21 mouse cellular contexts compared by ENCODE assay signal in the genomic region with DNA sequence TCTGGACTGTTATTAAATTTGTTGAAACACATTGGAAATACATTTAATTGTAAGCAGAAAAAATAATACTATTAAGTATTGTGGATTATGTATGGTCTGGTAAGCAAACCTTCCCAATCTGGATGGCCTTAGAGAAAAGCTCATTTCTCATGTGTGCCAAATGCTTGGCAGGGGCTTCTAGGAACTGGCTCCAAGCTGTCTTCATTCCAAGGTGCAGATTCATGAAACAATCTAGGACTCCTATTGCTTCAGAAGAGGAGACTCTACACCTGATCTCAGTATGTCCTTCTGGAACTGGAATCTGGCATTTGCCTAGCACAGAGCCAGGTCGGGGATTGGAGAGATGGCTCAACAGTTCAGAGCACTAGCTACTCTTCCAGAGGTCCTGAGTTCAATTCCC.
DNase-seq lines count a peak whose midpoint lies in the region; ATAC-seq and TF ChIP-seq lines count a peak whose summit lies in the region.
"Had no signal": no experiment of that assay in that cellular context is flagged by ENCODE, and none has a peak within 500 bp of the region (broad histone marks: within the 10 kb centered on the region; RNA-seq: fewer than 3 reads in every experiment).

No protein-coding gene starts in this region.

- H3K4me3 ChIP-seq in hindbrain, postnatal 0 days (ENCODE audit: low read length), result no peak overlapping the region
- H3K4me3 ChIP-seq in hindbrain, embryonic 12.5 days, result no peak overlapping the region
- H3K4me3 ChIP-seq: forebrain, embryonic 12.5 days; forebrain, embryonic 15.5 days; hindbrain, embryonic 13.5 days; intestine, embryonic 15.5 days had no signal

- H3K27ac ChIP-seq in hindbrain, postnatal 0 days, result no peak overlapping the region
- H3K27ac ChIP-seq in hindbrain, embryonic 12.5 days, result no peak overlapping the region
- H3K27ac ChIP-seq: forebrain, embryonic 12.5 days; forebrain, embryonic 15.5 days; hindbrain, embryonic 13.5 days; intestine, embryonic 15.5 days had no signal

- TF ChIP-seq CTCF in hindbrain, postnatal 0 days (IDR thresholded peaks at IDR 0.05; ENCODE audit: low read depth), result no peak
- no peak for TF ChIP-seq CTCF in brain, embryonic 14.5 days (IDR thresholded peaks at IDR 0.05; ENCODE audit: borderline replicate concordance, extremely low read depth, insufficient read depth, insufficient read length)

- no peaks in the 10 kb centered on the region for H3K4me1 ChIP-seq in hindbrain, postnatal 0 days (ENCODE audit: insufficient read depth, low read length)
- no peaks in the 10 kb centered on the region for H3K4me1 ChIP-seq in hindbrain, embryonic 12.5 days
- H3K4me1 ChIP-seq: forebrain, embryonic 12.5 days; forebrain, embryonic 15.5 days; hindbrain, embryonic 13.5 days; intestine, embryonic 15.5 days had no signal

- H3K4me2 ChIP-seq in hindbrain, postnatal 0 days (ENCODE audit: low read depth, low read length), result no peak overlapping the region
- no peak overlapping the region for H3K4me2 ChIP-seq in hindbrain, embryonic 12.5 days (replicated peaks)
- H3K4me2 ChIP-seq: forebrain, embryonic 12.5 days; forebrain, embryonic 15.5 days; heart, embryonic 11.5 days; hindbrain, embryonic 13.5 days; intestine, embryonic 15.5 days had no signal

- peak; percentile 9 to 25 for DNase-seq in cerebellum, postnatal 25 days
- DNase-seq in hindbrain, postnatal 0 days (ENCODE audit: low spot score), result peak; percentile 51
- DNase-seq in Muller cell, postnatal 12 days (ENCODE audit: inconsistent ontology term), result peak; percentile 9
- peak; percentile 14 for DNase-seq in brain, embryonic 14.5 days (ENCODE audit: low read depth)
- no peak for DNase-seq in layer of hippocampus, adult 18-20 months (ENCODE audit: low spot score in 2 of 2)
- DNase-seq: adrenal gland, adult 8-10 months; adrenal gland, postnatal 25 days; cerebellum, adult 11-12 months; cerebellum, adult 9-10 months; gastrocnemius, postnatal 14 days; kidney, adult 11 months; kidney, adult 8-10 months had no signal

- H3K27me3 ChIP-seq in hindbrain, postnatal 0 days (ENCODE audit: insufficient read depth, low read length), result no peaks in the 10 kb centered on the region
- no peaks in the 10 kb centered on the region for H3K27me3 ChIP-seq in hindbrain, embryonic 12.5 days
- H3K27me3 ChIP-seq: forebrain, embryonic 12.5 days; forebrain, embryonic 15.5 days; hindbrain, embryonic 13.5 days; intestine, embryonic 15.5 days had no signal

- H3K36me3 ChIP-seq in hindbrain, postnatal 0 days (ENCODE audit: insufficient read depth, low read length), result no peaks in the 10 kb centered on the region
- H3K36me3 ChIP-seq in hindbrain, embryonic 12.5 days, result no peaks in the 10 kb centered on the region
- H3K36me3 ChIP-seq: forebrain, embryonic 12.5 days; forebrain, embryonic 15.5 days; hindbrain, embryonic 13.5 days; intestine, embryonic 15.5 days had no signal

- TF ChIP-seq POLR2A in brain, embryonic 14.5 days (IDR thresholded peaks at IDR 0.05; ENCODE audit: borderline replicate concordance, extremely low read depth, insufficient read depth, insufficient read length, poor library complexity, severe bottlenecking), result no peak

- no peak overlapping the region for H3K9ac ChIP-seq in hindbrain, postnatal 0 days (replicated peaks; ENCODE audit: low read length)
- no peak overlapping the region for H3K9ac ChIP-seq in hindbrain, embryonic 12.5 days
- H3K9ac ChIP-seq: forebrain, embryonic 12.5 days; forebrain, embryonic 15.5 days; hindbrain, embryonic 13.5 days; intestine, embryonic 15.5 days had no signal

- 71% methylated on average over 1 of the region's 1 CpGs for WGBS in hindbrain, postnatal 0 days
- 93% methylated on average over 1 of the region's 1 CpGs for WGBS in hindbrain, embryonic 12.5 days

- H3K9me3 ChIP-seq in hindbrain, postnatal 0 days (ENCODE audit: low read length), result no peaks in the 10 kb centered on the region
- peaks cover 5% of the 10 kb centered on the region; the same call in 1 of the 2 replicates for H3K9me3 ChIP-seq in hindbrain, embryonic 12.5 days (replicated peaks)
- H3K9me3 ChIP-seq: forebrain, embryonic 12.5 days; forebrain, embryonic 15.5 days; hindbrain, embryonic 13.5 days; intestine, embryonic 15.5 days had no signal

- ATAC-seq in cerebellum, adult (ENCODE audit: insufficient number of reproducible peaks, low FRiP score, low TSS enrichment), result no peak
- ATAC-seq in hindbrain, postnatal 0 days, result no peak
- ATAC-seq in hindbrain, embryonic 12.5 days (ENCODE audit: low FRiP score), result no peak
- ATAC-seq: activated CD4-positive, CD25-positive, alpha-beta regulatory T cell, adult 4 months; CD4-positive, CD25-positive, alpha-beta regulatory T cell, adult 4 months; forebrain, embryonic 15.5 days; intestine, embryonic 15.5 days had no signal

Comparison
In these comparisons a context has a peak if more than half of its experiments do, and no peak if none do; other contexts are left out.
1. DNase-seq: peak in cerebellum, postnatal 25 days (2 of 2), hindbrain, postnatal 0 days (single experiment), Muller cell, postnatal 12 days (single experiment) and brain, embryonic 14.5 days (single experiment); none in layer of hippocampus, adult 18-20 months (0 of 2).